Mouse (Mus musculus): Measurements from ENCODE around the gene Cd6.

Cd6 gene

GRCm38 (mm10) chr19:10767631-10768030 is 62.2 kb downstream of the Cd6 start:
- no peak for DNase-seq (ENCODE audit: low read depth, low spot score)

GRCm38 (mm10) chr19:10763381-10764031 is 66.4 kb downstream of the Cd6 start:
- no peak for DNase-seq (ENCODE audit: low read depth, low spot score)

- no peak for DNase-seq (ENCODE audit: low read depth, low spot score)
Observed at GRCm38 (mm10) chr19:10762468-10762867, 67.4 kb downstream of the Cd6 start.

- no peak for DNase-seq (ENCODE audit: low read depth, low spot score)
Observed at GRCm38 (mm10) chr19:10761794-10762415, 68.0 kb downstream of the Cd6 start.

- DNase-seq (ENCODE audit: low read depth, low spot score): no peak
Observed at GRCm38 (mm10) chr19:10759983-10760831, 69.7 kb downstream of the Cd6 start.

- DNase-seq (ENCODE audit: low read depth, low spot score): no peak
Observed at GRCm38 (mm10) chr19:10759525-10759924, 70.3 kb downstream of the Cd6 start.

GRCm38 (mm10) chr19:10758708-10759107 is 71.2 kb downstream of the Cd6 start:
- no peak for DNase-seq (ENCODE audit: low read depth, low spot score)

- no peak for DNase-seq (ENCODE audit: low read depth, low spot score)
Observed at GRCm38 (mm10) chr19:10757526-10757925, 72.3 kb downstream of the Cd6 start.

- no peak for DNase-seq (ENCODE audit: low read depth, low spot score)
Observed at GRCm38 (mm10) chr19:10757125-10757524, 72.7 kb downstream of the Cd6 start.

GRCm38 (mm10) chr19:10752646-10753045 is 77.2 kb downstream of the Cd6 start:
- no peak for DNase-seq (ENCODE audit: low read depth, low spot score)

GRCm38 (mm10) chr19:10752106-10752505 is 77.8 kb downstream of the Cd6 start:
- no peak for DNase-seq (ENCODE audit: low read depth, low spot score)

- DNase-seq (ENCODE audit: low read depth, low spot score): no peak
Observed at GRCm38 (mm10) chr19:10751607-10752006, 78.3 kb downstream of the Cd6 start.

GRCm38 (mm10) chr19:10750161-10750560 is 79.7 kb downstream of the Cd6 start:
- DNase-seq (ENCODE audit: low read depth, low spot score): no peak

- DNase-seq (ENCODE audit: low read depth, low spot score): no peak
Observed at GRCm38 (mm10) chr19:10749295-10749694, 80.6 kb downstream of the Cd6 start.

GRCm38 (mm10) chr19:10748401-10749102 is 81.3 kb downstream of the Cd6 start:
- DNase-seq (ENCODE audit: low read depth, low spot score): no peak

GRCm38 (mm10) chr19:10747718-10748117 is 82.1 kb downstream of the Cd6 start:
- DNase-seq (ENCODE audit: low read depth, low spot score): no peak

- no peak for DNase-seq (ENCODE audit: low read depth, low spot score)
Observed at GRCm38 (mm10) chr19:10747182-10747581, 82.7 kb downstream of the Cd6 start.

GRCm38 (mm10) chr19:10742565-10742964 is 87.3 kb downstream of the Cd6 start:
- no peak for DNase-seq (ENCODE audit: low read depth, low spot score)

GRCm38 (mm10) chr19:10742145-10742544 is 87.7 kb downstream of the Cd6 start:
- DNase-seq (ENCODE audit: low read depth, low spot score): no peak

GRCm38 (mm10) chr19:10740641-10741440 is 89.0 kb downstream of the Cd6 start:
- DNase-seq (ENCODE audit: low read depth, low spot score): no peak

GRCm38 (mm10) chr19:10739916-10740315 is 89.9 kb downstream of the Cd6 start:
- DNase-seq (ENCODE audit: low read depth, low spot score): no peak
